Mouse (Mus musculus) kidney, postnatal 14 days (tissue): ENCODE results near the gene Cnga1.
"Not testable (repeated sequence)": the region's sequence is repeated elsewhere in the genome, so short reads cannot be mapped to it uniquely, and the experiment has no call there.

Experiments used
- DNase-seq: peaks from one replicate; pipeline ENCODE4 v3.0.0; 2022; ENCODE audit warnings: mixed read lengths

The Cnga1 gene

DNA sequence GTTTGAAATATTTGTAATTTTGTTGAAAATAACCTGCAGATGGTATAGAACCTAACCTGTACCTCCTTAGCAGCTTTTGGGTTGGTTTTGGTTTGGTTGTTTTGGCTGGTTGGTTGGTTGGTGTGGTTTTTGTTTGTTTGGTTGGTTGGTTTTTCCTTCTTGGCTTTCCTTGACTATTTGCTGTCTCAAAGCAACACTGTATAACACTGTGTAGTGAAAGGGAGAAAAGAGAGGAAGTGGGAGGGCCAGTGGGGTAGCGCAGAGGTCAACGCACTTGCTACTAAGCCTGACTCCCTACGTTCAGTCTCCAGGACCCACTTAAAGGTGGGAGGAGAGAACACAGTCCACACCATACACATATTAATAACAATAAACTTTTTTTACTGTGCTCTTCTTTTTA, 7.5 kb downstream of the Cnga1 start:
- no peak for DNase-seq

DNA sequence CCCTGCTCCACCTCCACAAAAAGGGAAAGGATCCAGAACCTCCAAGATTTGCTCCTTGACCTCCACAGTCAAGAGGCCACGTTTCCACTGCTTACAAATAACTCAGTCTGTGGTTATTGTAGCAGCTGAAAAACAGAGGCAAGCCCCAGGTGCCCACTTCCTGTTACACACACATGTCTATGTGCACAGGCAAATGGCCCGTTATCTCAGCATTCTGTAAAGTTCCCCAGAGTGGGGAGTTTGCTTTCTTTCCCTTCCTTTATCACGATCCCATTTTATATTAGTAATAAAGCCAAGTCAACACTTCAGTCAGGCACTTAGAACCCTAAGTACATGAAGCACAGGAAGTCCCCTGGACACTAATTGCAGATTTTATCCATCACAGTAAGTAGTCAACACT, 8.0 kb downstream of the Cnga1 start:
- no peak for DNase-seq

DNA sequence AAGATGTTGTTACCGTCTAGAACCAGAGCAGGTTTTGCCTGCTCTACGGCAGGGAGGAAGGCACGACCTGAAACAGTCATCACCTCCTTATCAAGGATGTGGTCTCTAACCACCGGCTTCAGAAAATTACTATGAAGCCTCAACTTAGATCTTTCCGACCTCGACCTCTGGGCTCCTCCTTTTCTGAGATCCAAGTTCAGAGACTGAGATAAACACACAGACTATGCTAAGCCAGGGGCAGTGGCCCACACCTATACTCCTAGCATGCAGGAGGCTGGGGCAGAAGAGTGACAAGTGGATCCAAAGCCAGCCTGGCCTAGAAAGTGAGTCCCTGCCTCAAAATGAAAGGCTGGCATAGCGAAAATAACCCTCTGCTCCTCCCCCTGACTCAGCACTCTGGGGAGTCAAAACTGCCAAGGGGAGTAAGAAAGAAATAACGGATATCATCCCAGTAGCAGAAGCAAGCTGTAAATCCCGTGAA, 9.2 kb downstream of the Cnga1 start:
- no peak for DNase-seq

DNA sequence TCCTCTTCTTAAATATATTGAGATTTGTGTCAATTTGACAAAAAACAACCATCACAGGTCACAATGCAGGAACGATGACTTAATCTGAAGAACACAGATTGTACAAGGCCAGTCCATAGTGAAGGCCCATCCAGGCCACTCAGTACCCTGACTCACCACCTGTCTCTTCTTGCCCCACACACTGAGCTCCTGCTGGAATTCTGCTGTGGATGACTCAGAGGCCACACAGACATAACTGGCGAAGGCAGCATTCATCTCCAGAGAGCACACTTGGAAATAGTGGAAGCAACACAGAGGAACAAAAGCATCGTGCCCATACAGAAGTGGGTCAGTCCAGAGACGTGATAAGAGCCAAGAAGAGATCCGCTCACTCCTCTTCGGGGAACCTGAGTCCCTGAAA, 14.0 kb downstream of the Cnga1 start:
- DNase-seq: no peak

DNA sequence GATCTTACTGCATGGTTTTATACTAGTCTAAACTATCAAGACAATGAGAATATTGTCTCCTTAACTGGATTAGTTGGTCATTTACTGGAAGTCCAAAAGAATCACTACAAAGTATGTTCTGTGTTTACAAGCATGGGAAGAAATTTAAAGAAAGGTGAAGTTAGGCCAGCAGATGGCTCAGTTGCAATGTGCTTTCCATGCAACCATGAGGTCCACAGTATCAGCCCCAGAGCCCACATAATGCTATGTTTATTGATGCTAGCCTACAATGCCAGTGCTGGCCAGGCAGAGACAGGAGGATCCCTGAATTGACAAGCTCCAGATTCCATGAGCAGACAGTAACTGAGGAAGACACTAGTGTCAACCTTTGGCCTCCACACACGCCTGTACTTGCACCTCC, 23.1 kb downstream of the Cnga1 start:
- DNase-seq: no peak

DNA sequence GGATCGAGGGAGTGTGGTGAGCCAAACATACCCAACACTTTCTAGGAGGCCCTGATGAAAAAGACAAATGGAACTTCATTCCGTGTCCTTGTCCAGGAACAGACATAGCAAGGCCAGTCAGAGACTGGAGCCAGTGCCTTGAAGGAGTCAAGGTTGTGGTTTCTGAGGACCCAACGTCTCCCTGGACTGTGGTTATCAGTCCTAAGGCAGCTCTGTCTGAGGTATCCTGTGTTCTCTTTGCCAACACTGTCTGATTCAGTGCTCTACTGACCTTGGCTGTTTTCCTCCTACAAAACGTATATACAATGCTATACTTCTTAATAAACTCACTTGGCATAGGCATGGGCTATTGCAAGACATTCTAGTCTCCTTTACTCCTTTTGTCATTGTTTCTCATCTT, 26.7 kb downstream of the Cnga1 start:
- DNase-seq: no peak

DNA sequence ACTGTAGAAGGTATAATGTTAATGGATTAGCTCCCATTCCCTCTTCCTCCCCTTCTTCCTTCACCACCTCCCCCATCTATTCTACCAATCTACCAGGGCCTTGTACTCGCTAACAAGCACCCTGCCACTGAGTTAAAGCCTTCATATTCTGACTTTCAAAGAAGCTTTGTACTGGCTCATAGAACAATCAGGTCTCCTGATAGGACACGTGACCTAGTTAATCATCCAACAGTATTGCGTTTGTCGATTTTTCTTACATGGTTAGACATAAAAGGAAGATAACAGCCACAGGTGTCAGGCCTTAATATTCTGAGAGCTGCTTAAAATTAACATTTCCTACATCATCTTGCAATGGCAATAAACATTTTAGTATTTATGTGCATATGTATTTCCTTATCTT, 40.9 kb downstream of the Cnga1 start:
- DNase-seq: no peak

DNA sequence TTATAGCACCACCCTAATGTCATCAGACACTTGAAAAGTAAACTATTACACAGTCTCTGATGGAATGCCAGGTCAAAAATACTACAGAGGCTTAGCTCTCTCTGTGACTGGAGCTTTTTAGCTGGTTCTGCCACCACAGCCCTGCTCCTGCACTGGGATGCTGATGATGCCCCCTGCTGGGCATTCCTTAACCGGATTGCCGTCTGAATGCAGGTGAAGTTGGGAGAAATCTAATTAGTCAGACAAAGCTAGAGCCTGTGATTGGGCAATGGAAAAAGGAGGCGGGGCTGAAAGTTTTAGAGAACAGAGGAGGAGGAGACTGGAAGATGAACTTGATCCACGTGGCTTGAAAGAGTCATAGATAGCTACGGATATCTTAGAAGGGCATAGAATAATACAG, 43.1 kb downstream of the Cnga1 start:
- DNase-seq: peak; percentile 77

DNA sequence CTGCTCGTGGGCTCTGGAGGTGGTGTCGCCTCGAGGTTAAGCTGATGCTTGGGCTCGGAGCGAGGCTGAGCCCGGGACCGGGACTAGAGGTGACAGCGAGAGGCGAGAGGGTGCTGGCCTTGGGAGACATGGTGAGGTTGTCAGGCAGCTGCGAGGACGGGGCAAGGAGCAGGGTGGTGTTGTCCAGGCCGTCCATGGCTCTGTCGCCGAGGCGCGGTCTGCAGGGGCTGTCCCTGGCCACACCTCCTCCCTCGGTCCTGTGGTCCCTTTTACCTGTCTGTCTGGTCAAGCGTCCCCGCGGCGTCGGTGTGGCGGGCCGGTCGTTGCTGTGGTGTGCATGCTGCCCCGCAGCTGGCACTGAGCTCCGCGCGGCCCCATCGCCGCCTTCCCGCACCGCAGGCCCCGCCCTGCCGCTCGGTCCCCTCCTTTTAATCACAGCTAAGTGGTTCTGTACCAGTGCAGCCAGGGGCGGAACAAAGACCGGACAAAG, 56.8 kb downstream of the Cnga1 start, which contains the start of gene Gm5868:
Gene Gm5868, minus strand, starts transcription at position 360 of the 490 bp plus-strand sequence.
- no peak for DNase-seq

DNA sequence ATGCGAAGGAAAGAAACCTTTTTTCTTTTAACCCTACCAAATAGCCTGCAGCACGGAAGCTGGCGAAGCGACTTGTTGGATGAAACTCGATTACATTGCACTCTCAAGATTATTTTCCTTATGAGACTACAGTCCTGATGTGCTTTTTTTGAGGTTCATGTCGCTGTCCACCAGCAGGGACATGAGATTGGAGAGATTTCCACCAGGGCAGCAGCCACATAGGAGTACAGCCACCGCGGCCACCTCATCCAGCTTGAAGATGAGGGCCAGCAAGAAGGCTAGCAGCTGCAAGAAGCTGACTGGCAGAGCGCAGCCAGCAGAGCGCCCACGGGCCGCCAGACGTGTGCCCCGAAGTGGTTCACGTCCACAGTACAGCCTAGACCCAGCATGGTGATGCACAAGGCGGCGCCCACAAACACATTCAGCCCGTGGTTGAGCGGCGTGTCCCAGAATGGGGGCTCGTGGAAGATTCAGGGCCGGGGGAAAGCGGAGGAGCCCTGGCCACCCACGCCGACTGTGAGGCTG, 57.3 kb downstream of the Cnga1 start:
- not testable (repeated sequence) for DNase-seq

DNA sequence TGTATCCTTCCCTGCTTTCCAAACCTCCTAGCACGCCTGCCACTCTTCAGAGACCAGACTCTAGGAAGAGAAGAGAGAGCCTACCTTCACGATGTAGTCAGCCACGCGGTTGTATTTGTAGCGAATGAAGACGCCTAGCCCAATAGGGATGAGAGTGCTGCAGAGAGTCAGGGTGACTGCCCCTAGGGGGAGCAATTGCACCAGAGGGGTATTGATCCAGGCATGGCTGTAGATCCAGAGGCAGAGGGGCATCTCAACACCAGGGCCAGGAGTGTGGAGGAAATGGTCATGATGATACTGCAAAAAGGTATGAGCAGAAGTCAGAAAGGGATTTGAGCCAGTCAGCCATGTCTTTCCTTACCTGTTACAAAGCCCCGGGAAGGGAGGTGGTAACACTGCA, 58.0 kb downstream of the Cnga1 start:
- DNase-seq: not testable (repeated sequence)

DNA sequence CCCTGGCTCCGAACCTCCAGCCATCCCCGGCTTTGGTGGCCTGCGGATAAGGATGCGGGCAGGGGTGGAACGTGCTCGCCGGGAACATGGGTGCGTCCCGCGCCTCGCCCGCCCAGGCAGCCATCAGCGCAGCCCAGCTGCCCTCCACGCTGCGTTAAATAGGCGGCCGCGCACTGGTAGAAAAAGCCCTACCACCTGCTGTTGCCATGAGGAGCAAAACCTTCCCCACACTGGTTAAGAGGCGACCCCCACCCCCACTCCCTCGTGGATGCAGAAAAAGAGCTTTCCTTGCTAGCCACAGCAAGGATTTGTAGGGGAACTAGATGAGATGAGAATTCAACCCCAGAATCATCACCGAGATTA, 63.1 kb downstream of the Cnga1 start, which contains the start of gene Zar1:
Gene Zar1, minus strand, starts transcription at position 285 of the 363 bp plus-strand sequence.
- DNase-seq: not testable (repeated sequence)

DNA sequence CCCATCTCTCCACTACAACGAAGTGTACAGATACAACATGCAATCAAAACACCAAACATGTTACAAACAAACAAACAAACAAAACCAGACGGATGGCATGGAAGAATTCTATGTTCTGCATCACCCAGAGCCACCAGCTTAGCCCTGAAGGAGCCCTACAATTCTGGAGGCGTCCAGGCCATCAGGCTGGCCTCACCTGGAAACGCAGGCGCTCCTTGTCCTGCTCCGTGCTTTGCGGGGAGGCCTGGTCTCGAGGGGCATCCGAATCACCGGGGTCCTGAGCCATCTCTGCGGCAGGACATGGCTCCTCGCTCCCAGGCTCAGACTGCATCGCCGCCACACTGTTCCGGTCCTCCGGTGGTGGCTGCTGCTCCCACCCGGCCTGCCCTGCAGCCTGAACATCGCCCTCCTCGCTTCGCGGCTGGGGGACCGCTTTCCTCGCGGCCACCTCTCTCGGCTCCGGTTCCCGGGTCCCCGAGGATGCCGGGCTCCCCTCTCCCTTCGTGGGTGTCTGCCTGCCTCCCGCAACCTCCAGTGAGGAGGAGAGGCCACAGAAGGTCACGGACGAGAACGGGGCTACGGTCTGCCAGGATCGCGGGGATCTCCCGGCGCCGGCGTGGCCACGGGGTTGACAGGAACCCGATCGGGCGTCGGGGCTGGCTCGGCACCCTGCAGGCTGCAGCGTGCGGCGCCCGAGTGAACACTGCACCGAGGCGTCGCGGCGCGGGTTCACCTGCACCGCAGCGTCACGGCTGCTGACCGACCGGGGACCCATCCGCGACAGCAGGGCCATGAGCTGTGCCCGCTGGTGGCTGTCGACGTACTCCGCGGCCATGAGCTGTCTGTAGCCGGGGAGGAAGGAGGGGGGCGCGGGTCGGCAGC, 63.7 kb downstream of the Cnga1 start:
- DNase-seq: not testable (repeated sequence)

DNA sequence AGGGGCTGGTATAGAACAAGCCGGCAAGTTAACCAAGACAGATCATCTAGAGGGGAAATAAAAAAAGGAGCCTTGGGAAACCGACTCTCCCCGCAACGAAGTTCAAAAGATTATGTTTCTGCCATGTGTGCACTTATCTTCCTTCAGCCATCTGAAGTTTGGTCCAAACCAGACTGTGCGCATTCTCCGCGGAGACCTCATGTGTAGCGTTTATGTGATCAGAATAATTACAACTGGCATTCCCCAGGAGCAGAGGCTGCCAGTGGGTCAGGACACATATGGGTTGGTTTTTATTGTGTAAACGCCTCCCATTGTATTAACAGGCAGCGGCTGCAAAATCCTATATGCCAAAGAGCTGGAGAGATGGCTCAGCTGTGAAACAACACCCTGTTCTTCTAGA, 64.5 kb downstream of the Cnga1 start:
- DNase-seq: not testable (repeated sequence)

DNA sequence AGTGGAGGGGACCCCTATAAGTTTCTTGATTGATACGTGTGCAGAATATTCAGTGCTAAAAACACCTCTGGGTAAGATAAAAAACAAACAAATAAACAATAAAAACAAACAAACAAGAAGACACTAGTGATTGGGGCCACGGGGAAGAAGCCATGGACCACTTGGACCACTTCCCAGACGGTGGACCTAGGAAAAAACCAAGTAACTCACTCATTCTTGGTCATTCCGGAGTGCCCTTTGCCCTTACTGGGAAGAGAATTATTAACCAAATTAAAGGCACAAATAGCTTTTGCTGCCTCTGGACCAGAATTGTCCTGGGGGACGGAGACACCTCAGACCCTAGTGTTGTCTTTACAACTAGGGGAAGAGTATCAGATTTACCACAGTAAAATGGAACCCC, 78.5 kb downstream of the Cnga1 start:
- peak; percentile 49 for DNase-seq

DNA sequence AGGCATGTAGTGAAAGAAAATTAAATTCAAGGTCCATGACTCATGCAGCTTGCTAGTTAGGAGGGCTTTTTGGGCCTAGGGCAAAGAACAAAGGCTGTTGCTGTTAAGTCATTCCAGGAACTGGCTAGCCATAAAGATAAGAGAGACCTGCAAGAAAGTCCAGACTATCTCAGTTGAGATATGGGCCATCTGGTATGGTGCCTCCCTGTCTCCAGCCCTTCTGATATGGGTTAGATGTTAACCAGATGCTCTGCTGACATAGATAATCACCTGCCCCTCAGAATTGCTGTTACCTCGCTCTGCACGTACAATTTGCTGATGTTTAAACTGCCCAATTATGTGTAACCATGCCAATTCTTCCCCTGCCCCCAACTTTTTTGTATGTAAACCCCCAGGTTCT, 80.9 kb downstream of the Cnga1 start:
- DNase-seq: not testable (repeated sequence)

DNA sequence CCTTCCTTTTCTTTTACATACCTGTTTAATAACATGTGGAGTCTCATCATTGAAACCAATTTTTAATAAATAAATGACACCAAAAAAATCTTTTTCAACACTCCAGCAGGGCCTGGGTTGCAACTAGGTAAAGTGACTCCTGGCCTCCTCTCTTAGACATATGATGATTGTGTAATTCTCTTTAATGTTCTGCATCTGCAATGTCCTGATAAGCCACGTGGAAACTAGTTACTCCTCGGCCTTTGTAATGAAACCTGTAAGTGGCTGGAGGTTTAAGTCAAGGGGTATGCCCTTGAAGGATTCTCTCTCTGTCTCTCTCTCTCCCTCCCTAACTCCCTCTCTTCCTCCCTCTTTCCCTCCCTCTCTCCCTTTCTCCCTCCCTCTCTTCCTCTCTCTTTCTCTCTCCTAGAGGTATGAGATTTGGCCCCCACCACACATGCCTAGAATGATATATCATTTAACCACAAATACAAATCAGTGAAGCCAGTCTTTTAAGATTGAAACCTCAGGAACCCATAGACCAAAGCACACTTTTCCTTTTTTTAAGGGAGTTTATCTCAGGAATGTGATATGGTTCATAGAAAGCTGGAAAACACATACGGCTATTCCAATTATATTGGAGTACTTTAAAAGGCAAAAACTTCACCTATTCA, 83.0 kb downstream of the Cnga1 start:
- no peak for DNase-seq

DNA sequence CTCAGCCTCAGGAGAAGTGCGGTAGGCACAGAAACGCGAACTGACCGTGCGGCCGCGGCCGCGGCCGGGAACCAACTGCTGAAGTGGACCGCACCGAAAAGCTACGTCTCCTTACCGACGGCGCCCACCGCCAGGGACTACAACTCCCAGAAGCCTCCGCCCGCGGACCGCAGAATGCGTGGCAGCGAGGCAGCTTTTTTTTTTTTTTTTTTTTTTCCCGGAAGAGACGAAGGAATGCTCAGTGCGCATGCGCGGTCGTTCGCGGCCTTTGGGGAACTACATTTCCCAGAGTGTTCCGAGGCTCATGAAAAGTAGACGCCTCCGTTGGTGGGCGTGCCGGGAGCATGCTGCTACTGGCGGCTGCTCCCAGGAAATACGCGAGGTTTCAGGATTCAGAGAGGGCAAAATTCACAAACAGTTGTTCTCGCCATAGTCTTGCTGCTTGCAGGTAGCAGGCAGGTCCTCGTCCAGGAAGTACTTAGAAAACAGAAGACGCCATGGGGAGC, 84.5 kb downstream of the Cnga1 start, which contains the start of gene Nfxl1:
Gene Nfxl1, minus strand, starts transcription at position 141 of the 506 bp plus-strand sequence.
- peak; percentile 99 for DNase-seq

DNA sequence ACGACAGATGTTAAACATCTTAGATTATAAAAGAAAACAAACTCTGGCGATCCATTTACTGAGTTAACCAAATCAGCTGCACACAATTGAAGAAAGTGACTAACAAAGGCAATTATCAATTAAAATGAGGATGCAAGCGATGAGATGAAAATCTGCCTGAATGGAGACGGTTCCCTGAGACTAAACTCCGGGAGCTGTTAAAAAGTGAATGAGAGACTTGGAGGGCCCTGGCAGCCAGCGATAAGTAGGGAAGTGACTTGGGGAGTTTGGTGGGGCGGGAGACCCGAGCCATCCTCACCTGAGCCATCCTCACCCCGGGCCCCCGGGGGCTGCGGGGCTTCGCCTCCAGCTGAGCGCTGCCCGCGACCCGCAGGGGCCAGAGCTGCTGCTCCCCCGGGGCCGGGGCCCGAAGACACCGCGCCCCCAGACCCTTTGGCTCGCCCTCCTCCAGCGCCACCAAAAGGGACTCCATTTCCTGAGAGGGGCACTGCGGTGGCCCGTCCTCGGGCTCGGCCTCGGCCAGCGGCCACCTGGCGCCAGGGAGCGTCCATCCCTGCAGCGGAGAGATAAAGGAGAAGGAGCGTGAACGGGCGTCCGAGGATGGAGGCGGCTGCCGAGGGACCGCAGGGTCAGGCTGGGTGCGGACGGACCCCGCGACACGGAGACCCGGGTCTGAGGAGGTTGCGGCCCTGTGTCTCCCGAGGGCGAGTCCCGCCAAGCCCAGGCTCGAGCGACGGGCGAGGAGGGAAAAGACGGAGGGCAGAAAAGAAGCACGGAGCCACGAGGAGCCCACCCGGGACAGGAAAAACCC, 85.2 kb downstream of the Cnga1 start:
- no peak for DNase-seq

DNA sequence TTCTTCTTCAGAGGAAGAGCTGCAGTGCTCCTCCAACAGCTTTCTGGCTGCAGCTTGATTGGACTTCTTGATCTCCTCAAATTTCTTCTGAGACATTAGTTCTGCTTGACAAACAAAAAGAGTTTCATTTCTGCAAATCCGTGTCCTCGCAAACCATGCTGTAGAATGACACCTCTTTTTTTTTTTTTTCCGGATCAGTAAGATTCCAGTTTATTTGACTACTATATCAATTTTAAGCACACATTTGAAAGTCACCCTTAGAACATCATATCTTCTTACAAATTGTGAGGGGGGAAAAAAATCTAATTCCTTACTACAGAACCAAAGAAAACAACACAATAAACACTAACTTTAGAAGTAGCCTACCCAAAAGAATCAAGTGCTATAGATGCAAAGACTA, 87.8 kb downstream of the Cnga1 start:
- no peak for DNase-seq
